Mouse (Mus musculus) limb, embryonic 15.5 days (tissue): ENCODE measurements around the gene Rps6kb2. TPM values are rescaled to one million over a fixed set of nuclear protein-coding genes. Genes with fewer than 3 reads are reported as not detected.

Source experiments
- ATAC-seq: fragments of 200-750 bp; cut with Nextera tagmentation; 2 replicates; pipeline ENCODE4 v1.8.0; 2017; ENCODE audit warnings: low read depth, moderate TSS enrichment; ENCODE audit not compliant: insufficient number of reproducible peaks, low FRiP score, low TSS enrichment
- H3K27ac ChIP-seq: fragments of 300-500 bp; sonication (generic); 2 replicates; pipeline ENCODE4 v1.5.1; 2015; ENCODE audit warnings: moderate library complexity, mild to moderate bottlenecking, inconsistent platforms
- H3K27me3 ChIP-seq: fragments of 300-500 bp; sonication (generic); 2 replicates; pipeline ENCODE4 v1.6.1; 2015; ENCODE audit warnings: inconsistent platforms
- H3K36me3 ChIP-seq: fragments of 300-500 bp; sonication (generic); 2 replicates; pipeline ENCODE4 v1.6.1; 2015; ENCODE audit warnings: inconsistent platforms
- H3K4me1 ChIP-seq: fragments of 300-500 bp; sonication (generic); 2 replicates; pipeline ENCODE4 v1.6.1; 2015; ENCODE audit warnings: inconsistent platforms
- H3K4me2 ChIP-seq: fragments of 300-500 bp; sonication (generic); 2 replicates; pipeline ENCODE4 v1.6.1; 2015; ENCODE audit warnings: mild to moderate bottlenecking, inconsistent platforms
- H3K4me3 ChIP-seq: fragments of 300-500 bp; sonication (generic); 2 replicates; pipeline ENCODE4 v1.5.1; 2015; ENCODE audit warnings: mild to moderate bottlenecking, inconsistent platforms
- H3K9ac ChIP-seq: fragments of 300-500 bp; sonication (generic); 2 replicates; pipeline ENCODE4 v1.6.1; 2015; ENCODE audit warnings: inconsistent platforms
- H3K9me3 ChIP-seq: fragments of 300-500 bp; sonication (generic); 2 replicates; pipeline ENCODE4 v1.6.1; 2016; ENCODE audit warnings: inconsistent platforms
- WGBS: fragments of 180-500 bp; shearing (Covaris S2); methylation state at CpG from one replicate; pipeline ENCODE4 v1.1.7; 2015; 5-methylcytosine and 5-hydroxymethylcytosine counted together
- polyA plus RNA-seq: library from polyadenylated mRNA; unstranded; fragments of >200 nt; fragmentation: Nextera tagmentation; extraction: Ambion mirVana; gene quantifications from 2 replicates; pipeline ENCODE4 v1.2.1, GENCODE M21; 2015

Gene Rps6kb2
- polyA plus RNA-seq, 1 experiment from 2014 or later = 68.8 TPM

- 86% methylated on average over 2 of the region's 2 CpGs for WGBS
- no peaks in the 10 kb centered on the region for H3K27me3 ChIP-seq
- H3K9me3 ChIP-seq = no peaks in the 10 kb centered on the region
- H3K4me2 ChIP-seq = no peak overlapping the region
- H3K4me3 ChIP-seq = no peak overlapping the region
- H3K36me3 ChIP-seq = no peaks in the 10 kb centered on the region
- no peak overlapping the region for H3K9ac ChIP-seq
- peaks cover 11% of the 10 kb centered on the region for H3K4me1 ChIP-seq
- no peak for ATAC-seq
- no peak overlapping the region for H3K27ac ChIP-seq
These were observed 20.5 kb upstream of the Rps6kb2 start for GRCm38 (mm10) chr19:4183689-4184088.

DNA sequence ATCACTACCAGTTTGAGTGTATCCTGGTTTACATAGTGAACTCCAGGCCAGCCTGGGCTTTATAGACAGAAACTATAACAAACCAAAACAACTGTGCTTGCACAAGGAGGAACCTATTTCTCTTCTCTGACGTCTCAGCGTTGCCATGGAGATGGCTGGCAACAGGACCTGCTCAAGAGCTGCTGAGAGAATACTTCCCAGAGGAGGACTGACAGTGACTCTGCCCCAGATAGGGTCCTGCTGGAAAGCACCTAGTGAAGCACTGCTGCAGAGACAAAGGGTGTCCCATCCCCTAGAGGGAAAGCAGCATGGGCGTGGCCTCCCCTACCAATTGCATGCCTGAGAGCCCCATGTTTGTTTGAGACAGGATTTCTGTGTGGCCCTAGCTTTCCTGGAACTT, 18.7 kb upstream of the Rps6kb2 start:
- no peak overlapping the region for H3K27ac ChIP-seq
- H3K27me3 ChIP-seq = no peaks in the 10 kb centered on the region
- H3K9me3 ChIP-seq = no peaks in the 10 kb centered on the region
- H3K9ac ChIP-seq = no peak overlapping the region
- no peak overlapping the region for H3K4me2 ChIP-seq
- ATAC-seq = no peak
- no peaks in the 10 kb centered on the region for H3K36me3 ChIP-seq
- no peak overlapping the region for H3K4me3 ChIP-seq
- peaks cover 11% of the 10 kb centered on the region for H3K4me1 ChIP-seq
- 37% methylated on average over 3 of the region's 3 CpGs for WGBS

GRCm38 (mm10) chr19:4180411-4180810, 17.3 kb upstream of the Rps6kb2 start:
- Histone ChIP-seq H3K27ac (no peak overlapping the region), H3K9ac (no peak overlapping the region), H3K9me3 (no peaks in the 10 kb centered on the region), H3K4me3 (no peak overlapping the region), H3K4me2 (no peak overlapping the region), H3K36me3 (no peaks in the 10 kb centered on the region), H3K27me3 (no peaks in the 10 kb centered on the region), H3K4me1 (peaks cover 14% of the 10 kb centered on the region)
- ATAC-seq = no peak
- WGBS = 88% methylated on average over 7 of the region's 7 CpGs

DNA sequence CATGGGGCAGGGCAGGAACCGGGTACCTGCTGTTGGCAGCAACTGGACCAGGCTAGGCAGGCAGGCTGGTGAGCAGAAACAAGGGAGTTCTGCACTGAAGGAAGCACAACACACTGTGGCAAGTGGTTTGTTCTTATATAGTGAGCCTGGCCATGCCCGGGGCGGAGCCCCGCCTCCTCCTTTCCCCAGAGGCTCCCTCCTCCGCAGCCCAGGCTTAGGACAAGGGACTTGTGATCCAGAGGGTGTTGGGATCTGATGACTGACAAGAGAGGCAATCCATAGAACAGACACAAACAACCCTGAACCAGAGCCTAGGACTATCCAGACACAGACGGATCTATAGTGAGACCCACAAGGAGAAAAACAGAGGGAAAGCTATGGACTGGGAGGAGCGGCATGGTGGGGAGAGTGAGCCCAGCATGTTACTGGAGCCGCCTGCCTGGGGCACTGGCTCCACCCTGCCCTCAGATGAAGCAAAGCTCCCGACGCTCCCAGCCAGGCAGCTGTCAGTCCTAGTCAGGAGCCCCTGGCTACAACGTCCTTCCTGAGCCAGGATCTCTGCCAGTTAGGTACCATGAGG, 12.3 kb upstream of the Rps6kb2 start, which contains the start of gene Carns1:
Carns1 (minus strand) TSS at position 112 of the 580 bp plus-strand sequence.
- Histone ChIP-seq H3K4me1 (peaks cover 27% of the 10 kb centered on the region), H3K27me3 (no peaks in the 10 kb centered on the region), H3K4me2 (peak within 1 kb of the TSS; percentile 35), H3K9ac (0 out of 2 replicates have a peak within 1 kb of the TSS, but pooled peaks have one; percentile 23), H3K27ac (peak within 1 kb of the TSS; percentile 29; the same call in 1 of the 2 replicates), H3K9me3 (no peaks in the 10 kb centered on the region), H3K36me3 (no peaks in the 10 kb centered on the region), H3K4me3 (no peak within 1 kb of the TSS)
- peak; percentile 49; the same call in 1 of the 2 replicates for ATAC-seq
- WGBS = 5% methylated on average over 11 of the region's 11 CpGs

GRCm38 (mm10) chr19:4172925-4173324, 9.8 kb upstream of the Rps6kb2 start:
- Histone ChIP-seq H3K4me1 (peaks cover 39% of the 10 kb centered on the region), H3K9ac (no peak overlapping the region), H3K27ac (no peak overlapping the region), H3K36me3 (no peaks in the 10 kb centered on the region), H3K27me3 (no peaks in the 10 kb centered on the region), H3K4me3 (no peak overlapping the region), H3K9me3 (no peaks in the 10 kb centered on the region), H3K4me2 (no peak overlapping the region)
- 58% methylated on average over 11 of the region's 11 CpGs for WGBS
- no peak for ATAC-seq

DNA sequence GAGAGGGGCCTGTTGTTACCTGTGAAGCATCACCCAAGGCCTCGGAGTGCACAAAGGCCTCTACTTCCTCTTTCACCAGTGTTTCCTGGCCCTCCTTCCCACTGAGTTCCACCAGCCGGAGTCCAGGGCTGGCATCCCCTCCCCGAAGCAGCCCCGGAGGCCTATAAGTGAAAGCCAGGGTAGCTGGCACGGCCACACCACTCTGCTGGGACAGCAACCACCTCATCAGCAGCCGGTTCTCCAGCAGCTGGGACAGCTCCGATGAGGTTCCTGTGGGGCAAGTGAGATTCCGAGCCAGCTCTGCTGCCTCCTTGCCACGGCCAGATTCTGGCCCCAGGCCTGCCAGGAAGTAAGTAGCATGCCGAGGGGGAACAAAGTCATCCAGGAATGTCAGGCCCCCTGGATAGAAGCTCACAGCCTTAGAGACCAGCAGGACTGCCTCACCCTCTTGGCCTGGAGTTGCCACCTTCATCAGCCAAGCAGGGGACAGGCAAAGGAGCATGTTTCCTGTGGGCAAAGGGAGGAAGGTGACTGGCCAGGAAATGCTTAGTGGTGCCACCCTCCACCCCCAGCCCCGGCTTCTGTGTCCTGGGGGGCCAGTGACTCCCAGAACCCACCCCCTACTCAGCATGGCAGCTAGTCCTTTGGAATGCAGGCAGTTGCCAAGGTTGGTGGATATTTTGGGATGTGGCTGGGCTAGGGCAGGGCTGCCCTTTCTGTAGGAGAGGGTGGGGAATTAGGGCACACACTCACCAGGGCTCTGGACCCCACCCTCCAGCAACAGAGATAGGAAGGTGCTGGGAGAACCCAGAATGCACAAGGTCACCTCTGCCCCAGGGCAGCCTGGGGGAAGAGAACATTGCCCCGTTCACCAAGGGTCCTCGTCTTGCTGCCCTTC, 8.5 kb upstream of the Rps6kb2 start:
- no peak for ATAC-seq
- 43% methylated on average over 13 of the region's 13 CpGs for WGBS
- Histone ChIP-seq H3K27ac (peak overlapping the region; percentile 66), H3K4me1 (peaks cover 39% of the 10 kb centered on the region), H3K27me3 (no peaks in the 10 kb centered on the region), H3K4me3 (no peak overlapping the region), H3K9ac (no peak overlapping the region), H3K36me3 (no peaks in the 10 kb centered on the region), H3K9me3 (no peaks in the 10 kb centered on the region), H3K4me2 (no peak overlapping the region)

- no peak for ATAC-seq
- Histone ChIP-seq H3K36me3 (no peaks in the 10 kb centered on the region), H3K4me2 (no peak overlapping the region), H3K9ac (no peak overlapping the region), H3K27ac (peak overlapping the region; percentile 96), H3K9me3 (no peaks in the 10 kb centered on the region), H3K4me3 (no peak overlapping the region), H3K4me1 (peaks cover 39% of the 10 kb centered on the region), H3K27me3 (no peaks in the 10 kb centered on the region)
- 84% methylated on average over 10 of the region's 10 CpGs for WGBS
These were observed 7.7 kb upstream of the Rps6kb2 start for GRCm38 (mm10) chr19:4170723-4171392.

GRCm38 (mm10) chr19:4169810-4170209, 6.7 kb upstream of the Rps6kb2 start:
- ATAC-seq = peak; percentile 30
- WGBS = 7% methylated on average over 27 of the region's 27 CpGs
- Histone ChIP-seq H3K4me3 (peak overlapping the region; percentile 52), H3K4me1 (peaks cover 29% of the 10 kb centered on the region), H3K9me3 (no peaks in the 10 kb centered on the region), H3K27ac (peak overlapping the region; percentile 96), H3K36me3 (no peaks in the 10 kb centered on the region), H3K27me3 (no peaks in the 10 kb centered on the region), H3K4me2 (peak overlapping the region; percentile 86), H3K9ac (peak overlapping the region; percentile 73)

GRCm38 (mm10) chr19:4169378-4169784, 6.2 kb upstream of the Rps6kb2 start:
- H3K36me3 ChIP-seq = no peaks in the 10 kb centered on the region
- peak; percentile 93 for ATAC-seq
- peak overlapping the region; percentile 86 for H3K4me2 ChIP-seq
- peaks cover 29% of the 10 kb centered on the region for H3K4me1 ChIP-seq
- peak overlapping the region; percentile 52 for H3K4me3 ChIP-seq
- peak overlapping the region; percentile 73 for H3K9ac ChIP-seq
- no peaks in the 10 kb centered on the region for H3K9me3 ChIP-seq
- H3K27me3 ChIP-seq = no peaks in the 10 kb centered on the region
- H3K27ac ChIP-seq = peak overlapping the region; percentile 96
- WGBS = under 1% methylated on average over 43 of the region's 43 CpGs

GRCm38 (mm10) chr19:4166678-4167476, 3.7 kb upstream of the Rps6kb2 start:
- ATAC-seq = no peak
- peaks cover 3% of the 10 kb centered on the region for H3K36me3 ChIP-seq
- H3K27me3 ChIP-seq = no peaks in the 10 kb centered on the region
- H3K9me3 ChIP-seq = no peaks in the 10 kb centered on the region
- H3K27ac ChIP-seq = no peak overlapping the region
- H3K4me2 ChIP-seq = no peak overlapping the region
- peaks cover 40% of the 10 kb centered on the region for H3K4me1 ChIP-seq
- WGBS = 71% methylated on average over 9 of the region's 9 CpGs
- H3K4me3 ChIP-seq = no peak overlapping the region
- H3K9ac ChIP-seq = no peak overlapping the region

- no peak overlapping the region for H3K9ac ChIP-seq
- H3K9me3 ChIP-seq = no peaks in the 10 kb centered on the region
- H3K27me3 ChIP-seq = no peaks in the 10 kb centered on the region
- no peak for ATAC-seq
- no peak overlapping the region for H3K4me2 ChIP-seq
- 79% methylated on average over 2 of the region's 2 CpGs for WGBS
- H3K36me3 ChIP-seq = peaks cover 21% of the 10 kb centered on the region
- no peak overlapping the region for H3K4me3 ChIP-seq
- peaks cover 22% of the 10 kb centered on the region for H3K4me1 ChIP-seq
- no peak overlapping the region for H3K27ac ChIP-seq
These were observed 1.6 kb upstream of the Rps6kb2 start for GRCm38 (mm10) chr19:4164721-4165120.
